Mouse (Mus musculus) limb, embryonic 13.5 days (tissue): Measurements from ENCODE around the gene Bag5. TPM values are rescaled to one million over a fixed set of nuclear protein-coding genes. Genes with fewer than 3 reads are reported as not detected.
A peak's percentile ranks its signal among the peaks of the same experiment; 100 is the strongest.
"Not testable (repeated sequence)": the region's sequence is repeated elsewhere in the genome, so short reads cannot be mapped to it uniquely, and the experiment has no call there.

Source experiments
- ATAC-seq: fragments of 200-750 bp; cut with Nextera tagmentation; 2 replicates; pipeline ENCODE4 v1.8.0; 2017; ENCODE audit warnings: low read depth, moderate number of reproducible peaks, moderate TSS enrichment; ENCODE audit not compliant: low FRiP score
- H3K27ac ChIP-seq: fragments of 300-500 bp; sonication (generic); 2 replicates; pipeline ENCODE4 v1.5.1; 2015; ENCODE audit warnings: inconsistent platforms, mild to moderate bottlenecking, moderate library complexity
- H3K27me3 ChIP-seq: fragments of 300-500 bp; sonication (generic); 2 replicates; pipeline ENCODE4 v1.6.1; 2015; ENCODE audit warnings: mild to moderate bottlenecking, inconsistent platforms
- H3K36me3 ChIP-seq: fragments of 300-500 bp; sonication (generic); 2 replicates; pipeline ENCODE4 v1.6.1; 2015; ENCODE audit warnings: inconsistent platforms, mild to moderate bottlenecking, moderate library complexity
- H3K4me1 ChIP-seq: fragments of 300-500 bp; sonication (generic); 2 replicates; pipeline ENCODE4 v1.6.1; 2015; ENCODE audit warnings: inconsistent platforms
- H3K4me2 ChIP-seq: fragments of 300-500 bp; sonication (generic); replicated peaks from 2 replicates; pipeline ENCODE4 v1.6.1; 2015; ENCODE audit warnings: inconsistent platforms, mild to moderate bottlenecking, moderate library complexity
- H3K4me3 ChIP-seq: fragments of 300-500 bp; sonication (generic); 2 replicates; pipeline ENCODE4 v1.5.1; 2015; ENCODE audit warnings: moderate library complexity, mild to moderate bottlenecking, inconsistent platforms
- H3K9ac ChIP-seq: fragments of 300-500 bp; sonication (generic); 2 replicates; pipeline ENCODE4 v1.6.1; 2015; ENCODE audit warnings: mild to moderate bottlenecking, inconsistent platforms
- H3K9me3 ChIP-seq: fragments of 300-500 bp; sonication (generic); 2 replicates; pipeline ENCODE4 v1.6.1; 2016; ENCODE audit warnings: inconsistent platforms
- WGBS: fragments of 180-500 bp; shearing (Covaris S2); methylation state at CpG from one replicate; pipeline ENCODE4 v1.1.7; 2015; 5-methylcytosine and 5-hydroxymethylcytosine counted together
- polyA plus RNA-seq: library from polyadenylated mRNA; unstranded; fragments of >200 nt; fragmentation: Nextera tagmentation; extraction: Ambion mirVana; gene quantifications from 2 replicates; pipeline ENCODE4 v1.2.1, GENCODE M21; 2015

Bag5 gene
- polyA plus RNA-seq, 1 experiment from 2014 or later: 63.0 TPM

DNA sequence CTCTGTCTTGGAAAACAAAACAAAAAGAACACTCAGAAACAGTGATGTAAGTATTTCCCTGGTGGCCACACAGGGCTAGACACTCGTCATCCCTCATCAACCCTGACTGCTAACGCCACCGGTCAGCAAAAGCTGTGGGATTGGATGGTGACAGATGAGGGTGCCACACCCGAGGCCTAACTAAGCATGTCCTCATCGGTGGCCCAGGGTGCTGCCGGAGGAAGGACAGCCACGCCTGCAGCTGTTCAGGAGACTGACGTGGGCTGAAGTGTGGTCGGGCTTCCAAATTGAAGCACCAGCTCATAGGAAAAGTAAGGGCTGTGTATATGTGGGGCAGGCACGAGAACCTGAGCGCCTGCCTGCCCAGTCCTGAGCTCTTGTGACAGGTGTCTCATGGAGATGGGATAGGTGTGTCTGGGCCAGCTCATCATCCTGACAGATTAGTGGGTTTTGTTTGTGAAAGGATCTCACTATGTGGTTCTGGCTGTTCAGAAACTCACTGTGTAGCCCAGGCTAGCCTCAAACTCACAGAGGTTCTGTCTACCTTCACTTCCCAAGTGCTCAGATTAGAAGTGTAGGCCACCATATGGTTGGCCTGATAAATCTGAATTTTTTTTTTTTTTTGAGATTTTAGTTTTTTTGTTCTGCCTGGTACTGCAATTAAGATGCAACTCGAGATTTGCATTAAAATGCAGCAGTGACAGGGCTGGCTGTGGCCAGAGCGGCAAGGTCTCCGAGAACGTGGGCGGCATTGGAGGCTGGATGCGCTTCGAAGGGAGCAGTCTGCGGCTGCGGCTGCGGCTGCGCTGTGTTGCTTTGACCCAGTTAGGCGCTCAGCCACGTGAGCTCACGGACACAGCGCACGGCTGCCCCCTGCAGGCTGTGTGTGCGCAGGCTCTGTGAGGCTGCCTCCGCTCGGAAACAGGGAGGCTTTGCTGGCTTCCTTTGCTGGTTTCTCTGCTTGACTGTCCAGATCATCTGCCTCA is 19.1 kb upstream of the Bag5 start:
- Histone ChIP-seq H3K4me1 (0 out of 2 replicates have a peak, but pooled peaks cover 3% of the 10 kb centered on the region), H3K4me2 (peak overlapping the region; percentile 47), H3K27me3 (no peaks in the 10 kb centered on the region), H3K9me3 (no peaks in the 10 kb centered on the region), H3K4me3 (no peak overlapping the region), H3K27ac (no peak overlapping the region), H3K36me3 (peaks cover 42% of the 10 kb centered on the region), H3K9ac (no peak overlapping the region; the same call in 1 of the 2 replicates)
- 31% methylated on average over 30 of the region's 30 CpGs for WGBS
- peak; percentile 82 for ATAC-seq

DNA sequence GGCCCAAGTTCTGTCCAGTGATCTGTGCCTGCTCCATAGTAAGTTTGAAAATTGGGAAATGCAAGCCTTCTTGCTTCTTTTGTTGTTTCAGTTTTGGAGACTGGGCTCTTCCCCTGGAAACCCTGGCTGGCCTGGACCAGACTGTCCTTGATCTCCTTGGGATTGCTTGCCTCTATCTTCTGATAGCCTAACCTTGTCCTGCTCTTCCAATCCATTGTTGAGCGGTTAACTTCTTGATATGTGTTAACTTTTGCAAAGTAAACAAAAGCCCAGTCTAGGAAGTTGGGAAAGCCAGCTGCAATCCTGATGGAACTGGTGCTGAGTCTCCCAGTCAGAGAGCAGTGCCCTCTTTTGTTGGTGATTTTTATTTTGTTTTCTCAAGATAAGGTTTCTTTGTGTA is 14.9 kb upstream of the Bag5 start:
- H3K4me3 ChIP-seq: no peak overlapping the region
- H3K4me1 ChIP-seq: 0 out of 2 replicates have a peak, but pooled peaks cover 3% of the 10 kb centered on the region
- no peak for ATAC-seq
- no peaks in the 10 kb centered on the region for H3K9me3 ChIP-seq
- H3K27me3 ChIP-seq: no peaks in the 10 kb centered on the region
- no peak overlapping the region for H3K4me2 ChIP-seq
- no peak overlapping the region for H3K9ac ChIP-seq
- peaks cover 69% of the 10 kb centered on the region for H3K36me3 ChIP-seq
- WGBS: 90% methylated on average over 1 of the region's 1 CpGs
- H3K27ac ChIP-seq: no peak overlapping the region

DNA sequence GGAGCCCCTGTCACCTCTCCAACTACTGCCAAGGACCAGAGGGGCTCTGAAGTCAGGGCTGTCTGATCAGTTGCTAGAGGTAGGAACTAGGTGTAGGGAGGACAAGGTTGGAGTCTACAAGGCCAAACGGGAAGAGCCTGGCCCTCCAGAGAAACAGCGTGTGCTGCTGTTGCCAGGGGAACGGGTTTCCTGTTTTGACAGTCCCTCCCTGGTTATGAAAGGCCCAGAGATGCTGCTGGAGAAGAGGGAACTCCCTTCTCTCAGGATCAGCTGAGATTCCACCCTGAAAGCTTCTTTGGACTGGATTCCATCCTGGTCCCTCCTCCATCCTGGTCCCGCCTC is 13.0 kb upstream of the Bag5 start:
- Histone ChIP-seq H3K9me3 (no peaks in the 10 kb centered on the region), H3K4me1 (no peaks in the 10 kb centered on the region), H3K27me3 (no peaks in the 10 kb centered on the region), H3K36me3 (peaks cover 62% of the 10 kb centered on the region), H3K4me3 (no peak overlapping the region), H3K4me2 (no peak overlapping the region), H3K9ac (no peak overlapping the region), H3K27ac (no peak overlapping the region)
- no peak for ATAC-seq
- 67% methylated on average over 4 of the region's 4 CpGs for WGBS

DNA sequence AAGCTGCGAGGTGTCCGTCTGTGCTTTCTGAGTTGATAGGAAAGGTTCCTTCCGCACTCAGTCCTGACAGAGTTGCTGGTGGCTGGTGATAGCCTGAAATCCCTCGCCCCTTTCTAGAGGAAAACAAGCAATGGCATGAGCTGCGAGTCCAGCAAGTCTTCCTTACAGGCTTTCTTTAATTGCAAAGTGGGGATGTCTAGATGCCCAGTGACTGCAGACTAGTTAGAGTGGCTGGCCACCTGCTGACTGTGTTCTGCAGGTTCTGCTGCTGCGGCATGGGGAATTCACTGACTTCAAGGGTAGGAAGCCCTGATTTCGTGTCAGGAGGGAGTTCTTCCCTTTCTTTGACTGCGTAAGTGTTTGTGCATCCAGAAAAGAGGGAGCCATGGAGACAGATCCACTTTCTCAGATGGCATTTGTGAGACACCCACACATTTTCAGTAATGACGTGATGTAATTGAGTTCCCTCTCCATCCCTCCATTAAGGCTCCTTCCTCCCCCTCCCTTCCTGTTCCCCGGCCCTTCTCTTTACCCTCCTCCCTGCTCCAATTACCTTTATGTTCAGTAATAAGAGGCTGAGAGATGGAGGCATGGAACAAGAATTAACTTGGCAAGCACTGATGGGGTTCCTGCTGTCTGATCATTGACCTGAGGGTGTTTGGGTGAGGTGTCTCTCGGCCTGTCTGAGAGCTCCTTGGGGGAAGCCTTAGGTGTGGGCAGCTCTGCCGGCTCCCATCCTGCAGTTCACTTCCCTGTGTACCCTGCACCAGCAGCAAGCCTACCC is 12.5 kb upstream of the Bag5 start:
- Histone ChIP-seq H3K9ac (no peak overlapping the region), H3K27me3 (no peaks in the 10 kb centered on the region), H3K27ac (no peak overlapping the region), H3K4me2 (no peak overlapping the region), H3K4me1 (no peaks in the 10 kb centered on the region), H3K4me3 (no peak overlapping the region), H3K36me3 (peaks cover 62% of the 10 kb centered on the region), H3K9me3 (no peaks in the 10 kb centered on the region)
- 77% methylated on average over 12 of the region's 12 CpGs for WGBS
- ATAC-seq: no peak

DNA sequence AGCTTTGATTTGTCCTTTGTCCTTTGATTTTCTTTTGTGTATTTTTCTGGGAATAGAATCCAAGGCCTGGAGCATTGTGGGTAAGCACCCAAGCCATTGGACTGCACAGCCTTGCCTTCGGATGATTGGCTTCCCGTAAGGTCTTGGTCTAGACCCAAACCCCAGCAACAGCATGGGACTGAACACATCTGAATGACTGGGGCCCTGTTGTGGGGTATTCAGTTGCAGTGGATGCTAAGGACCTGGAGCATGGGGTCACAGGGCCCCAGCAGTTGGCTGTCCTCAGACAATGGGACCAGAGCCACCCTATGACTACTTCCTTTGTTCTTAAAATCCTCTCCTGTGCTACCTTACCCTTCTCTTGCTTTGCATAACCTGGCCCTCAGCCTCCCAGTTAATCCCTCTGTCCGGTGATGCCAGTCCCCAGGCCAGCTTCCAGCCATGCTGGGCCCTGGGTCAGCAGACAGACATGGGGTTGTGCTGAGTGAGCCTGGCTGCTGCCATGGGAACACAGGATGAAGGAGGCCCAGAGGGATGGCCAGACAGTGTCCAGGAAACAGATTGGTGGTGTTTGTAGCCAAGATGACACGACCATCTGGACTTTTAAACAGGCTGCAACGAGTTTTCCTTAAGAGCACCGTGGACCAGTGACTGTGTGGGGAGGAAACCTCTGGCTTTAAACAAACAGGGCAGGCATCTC is 11.7 kb upstream of the Bag5 start:
- ATAC-seq: no peak
- no peak overlapping the region for H3K4me2 ChIP-seq
- no peaks in the 10 kb centered on the region for H3K4me1 ChIP-seq
- no peak overlapping the region for H3K9ac ChIP-seq
- WGBS: 61% methylated on average over 6 of the region's 6 CpGs
- peaks cover 59% of the 10 kb centered on the region for H3K36me3 ChIP-seq
- no peaks in the 10 kb centered on the region for H3K9me3 ChIP-seq
- no peak overlapping the region for H3K4me3 ChIP-seq
- H3K27ac ChIP-seq: no peak overlapping the region; the same call in 1 of the 2 replicates
- H3K27me3 ChIP-seq: no peaks in the 10 kb centered on the region

DNA sequence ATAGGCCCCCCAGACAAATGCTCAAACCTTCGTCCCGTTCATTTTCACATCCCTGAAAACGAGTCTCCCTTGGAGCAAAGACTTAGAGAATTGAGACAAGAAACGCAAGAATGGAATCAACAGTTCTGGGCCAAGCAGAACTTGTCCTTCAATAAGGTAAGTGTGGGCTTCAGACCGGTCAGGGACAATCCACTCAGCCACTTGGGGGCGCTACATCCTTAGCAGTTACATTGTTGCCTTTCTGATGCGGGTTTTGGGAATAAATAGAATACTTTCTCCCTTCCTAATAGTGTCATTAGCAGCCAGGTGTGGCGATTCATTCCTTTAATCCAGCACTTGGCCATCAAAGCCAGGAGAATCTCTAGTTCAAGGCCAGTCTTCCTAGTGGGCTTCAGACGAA is 9.6 kb upstream of the Bag5 start:
- no peak for ATAC-seq
- Histone ChIP-seq H3K27ac (no peak overlapping the region), H3K36me3 (peaks cover 42% of the 10 kb centered on the region), H3K4me1 (0 out of 2 replicates have a peak, but pooled peaks cover 3% of the 10 kb centered on the region), H3K9me3 (no peaks in the 10 kb centered on the region), H3K9ac (no peak overlapping the region), H3K4me2 (no peak overlapping the region), H3K27me3 (no peaks in the 10 kb centered on the region), H3K4me3 (no peak overlapping the region)
- WGBS: 74% methylated on average over 9 of the region's 9 CpGs

DNA sequence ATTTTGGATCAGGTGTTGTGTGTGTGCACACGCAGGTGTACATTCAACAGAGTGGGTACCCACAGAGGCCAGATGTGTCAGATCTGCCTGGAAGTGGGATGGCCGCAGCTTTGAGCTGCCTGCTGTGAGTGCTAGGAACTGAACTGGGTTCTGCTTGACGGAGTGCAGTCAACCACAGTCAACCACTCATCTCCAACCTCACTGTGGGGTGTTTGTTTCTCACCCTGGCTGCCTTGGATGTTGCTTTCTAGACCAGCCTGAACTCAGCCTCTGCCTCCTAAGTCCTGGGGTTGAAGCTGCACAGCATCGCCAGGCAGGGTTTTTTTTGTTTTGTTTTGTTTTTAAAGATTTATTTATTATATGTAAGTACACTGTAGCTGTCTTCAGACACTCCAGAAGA is 7.2 kb upstream of the Bag5 start:
- no peak overlapping the region for H3K4me2 ChIP-seq
- no peak overlapping the region for H3K4me3 ChIP-seq
- WGBS: 84% methylated on average over 4 of the region's 4 CpGs
- no peak for ATAC-seq
- 0 out of 2 replicates have a peak, but pooled peaks cover 3% of the 10 kb centered on the region for H3K4me1 ChIP-seq
- H3K9ac ChIP-seq: no peak overlapping the region
- H3K27ac ChIP-seq: no peak overlapping the region
- peaks cover 25% of the 10 kb centered on the region for H3K36me3 ChIP-seq
- H3K27me3 ChIP-seq: no peaks in the 10 kb centered on the region
- no peaks in the 10 kb centered on the region for H3K9me3 ChIP-seq

DNA sequence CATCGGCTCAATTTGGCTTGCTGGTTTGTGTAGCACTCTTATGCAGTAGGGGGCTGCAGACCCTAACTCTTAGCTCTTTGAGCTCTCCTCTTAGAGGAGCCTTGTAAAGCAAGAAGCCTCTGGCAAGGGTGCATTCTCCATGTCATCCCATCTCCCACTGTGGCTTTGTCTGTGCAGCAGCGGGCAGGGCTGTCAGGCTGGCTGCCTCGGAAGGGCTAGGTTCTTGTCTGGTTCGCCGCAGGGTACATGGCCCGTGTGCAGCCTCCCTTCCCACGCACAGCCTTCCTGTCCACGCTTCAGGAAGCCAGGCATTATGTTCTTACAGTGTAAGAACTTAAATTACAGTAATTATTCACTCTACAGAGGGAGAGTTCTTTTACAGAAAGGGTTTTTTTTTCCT is 5.6 kb upstream of the Bag5 start:
- Histone ChIP-seq H3K27me3 (no peaks in the 10 kb centered on the region), H3K27ac (no peak overlapping the region), H3K4me2 (no peak overlapping the region), H3K9me3 (no peaks in the 10 kb centered on the region), H3K36me3 (peaks cover 9% of the 10 kb centered on the region), H3K9ac (peak overlapping the region; percentile 3; the same call in 1 of the 2 replicates), H3K4me1 (peaks cover 16% of the 10 kb centered on the region), H3K4me3 (no peak overlapping the region)
- WGBS: 64% methylated on average over 8 of the region's 8 CpGs
- ATAC-seq: no peak

DNA sequence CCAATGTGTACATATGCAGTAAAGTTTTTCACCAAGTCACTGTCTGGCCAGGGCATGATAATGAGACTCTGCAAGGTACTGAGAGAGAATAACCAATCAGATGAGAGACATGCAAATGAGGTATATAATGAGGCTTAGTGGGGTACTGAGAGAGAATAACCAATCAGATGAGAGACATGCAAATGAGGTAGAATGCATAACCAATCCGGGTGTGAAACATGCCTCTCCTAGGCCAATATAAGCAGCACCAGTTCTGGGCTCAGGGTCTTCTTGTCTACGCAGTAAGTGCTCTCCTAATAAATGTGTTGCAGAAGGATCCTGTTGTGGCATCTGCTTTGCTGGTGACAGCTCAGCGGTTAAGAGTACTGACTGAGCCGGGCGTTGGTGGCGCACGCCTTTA is 3.4 kb upstream of the Bag5 start:
- H3K4me2 ChIP-seq: no peak overlapping the region
- WGBS: 97% methylated on average over 7 of the region's 7 CpGs
- H3K9me3 ChIP-seq: no peaks in the 10 kb centered on the region
- peaks cover 5% of the 10 kb centered on the region for H3K36me3 ChIP-seq
- H3K27ac ChIP-seq: no peak overlapping the region
- peaks cover 23% of the 10 kb centered on the region for H3K4me1 ChIP-seq
- H3K4me3 ChIP-seq: no peak overlapping the region
- no peak overlapping the region for H3K9ac ChIP-seq
- no peaks in the 10 kb centered on the region for H3K27me3 ChIP-seq
- no peak for ATAC-seq

DNA sequence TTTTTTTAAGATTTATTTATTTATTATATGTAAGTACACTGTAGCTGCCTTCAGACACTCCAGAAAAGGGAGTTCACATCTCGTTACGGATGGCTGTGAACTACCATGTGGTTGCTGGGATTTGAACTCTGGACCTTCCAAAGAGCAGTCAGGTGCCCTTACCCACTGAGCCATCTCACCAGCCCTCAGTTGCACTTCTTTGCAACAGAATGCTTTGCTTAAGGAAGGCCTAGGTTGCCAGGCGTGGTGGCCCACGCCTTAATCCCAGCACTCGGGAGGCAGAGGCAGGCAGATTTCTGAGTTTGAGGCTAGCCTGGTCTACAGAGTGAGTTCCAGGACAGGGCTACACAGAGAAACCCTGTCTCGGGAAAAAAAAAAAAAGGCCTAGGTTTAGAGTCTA is 823 bp upstream of the Bag5 start:
- ATAC-seq, H3K27ac ChIP-seq, H3K9me3 ChIP-seq, H3K27me3 ChIP-seq: not testable (repeated sequence)
- 80% methylated on average over 6 of the region's 6 CpGs for WGBS
- Histone ChIP-seq H3K9ac (peak overlapping the region; percentile 98; the same call in 1 of the 2 replicates), H3K36me3 (peaks cover 30% of the 10 kb centered on the region), H3K4me3 (peak overlapping the region; percentile 100), H3K4me2 (peak overlapping the region; percentile 85), H3K4me1 (peaks cover 26% of the 10 kb centered on the region)

DNA sequence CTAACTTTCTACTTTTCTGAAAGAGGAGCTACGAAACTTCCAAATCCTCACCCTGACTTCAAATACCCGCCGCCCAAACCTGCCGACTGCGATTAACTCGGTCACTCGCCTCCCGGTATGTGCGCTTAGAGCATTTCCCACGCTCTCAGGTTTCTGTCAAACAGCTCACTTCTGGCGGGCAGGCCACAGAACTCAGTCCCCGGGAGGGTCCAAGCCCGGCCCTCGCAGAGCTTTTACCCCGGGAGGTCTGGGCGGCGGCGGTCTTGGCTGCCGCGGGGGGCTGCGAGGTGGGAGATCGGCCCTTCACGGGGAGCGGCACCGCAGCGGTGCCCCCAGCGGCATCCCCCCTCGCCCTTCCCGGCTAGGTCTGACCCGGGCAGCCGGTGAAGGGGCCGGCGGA is 581 bp downstream of the Bag5 start:
- H3K4me3 ChIP-seq: peak overlapping the region; percentile 100
- WGBS: under 1% methylated on average over 33 of the region's 33 CpGs
- peak overlapping the region; percentile 78 for H3K27ac ChIP-seq
- peak overlapping the region; percentile 85 for H3K4me2 ChIP-seq
- peaks cover 22% of the 10 kb centered on the region for H3K4me1 ChIP-seq
- no peaks in the 10 kb centered on the region for H3K9me3 ChIP-seq
- H3K36me3 ChIP-seq: peaks cover 44% of the 10 kb centered on the region
- ATAC-seq: peak; percentile 55
- no peaks in the 10 kb centered on the region for H3K27me3 ChIP-seq
- peak overlapping the region; percentile 98 for H3K9ac ChIP-seq

DNA sequence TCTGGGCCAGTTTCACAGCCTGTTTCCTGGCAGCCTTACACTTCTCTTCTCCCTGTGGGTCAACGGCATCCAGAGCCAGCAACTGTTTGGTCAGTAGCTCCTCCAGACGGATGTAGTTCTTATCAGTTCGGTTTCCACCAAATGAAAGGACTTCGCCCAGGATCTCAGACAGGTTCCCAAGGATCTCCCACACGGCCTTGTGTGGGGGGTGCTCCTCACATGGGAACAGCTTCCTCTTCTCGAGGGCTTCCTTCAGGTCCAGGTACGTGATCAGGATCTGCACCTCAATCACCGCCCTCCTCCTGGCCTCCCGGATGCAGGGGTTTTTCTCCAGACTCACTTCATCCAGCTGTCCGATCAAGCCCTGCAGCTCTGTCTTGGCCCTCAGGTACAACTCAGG is 3.0 kb downstream of the Bag5 start:
- Histone ChIP-seq H3K4me1 (peaks cover 26% of the 10 kb centered on the region), H3K4me3 (no peak overlapping the region), H3K9ac (no peak overlapping the region), H3K9me3 (no peaks in the 10 kb centered on the region), H3K36me3 (peaks cover 39% of the 10 kb centered on the region), H3K27me3 (no peaks in the 10 kb centered on the region), H3K27ac (no peak overlapping the region), H3K4me2 (no peak overlapping the region)
- no peak for ATAC-seq
- WGBS: 88% methylated on average over 10 of the region's 10 CpGs
